Mouse (Mus musculus): ENCODE results near the gene Dynll1. TPM values are rescaled to one million over a fixed set of nuclear protein-coding genes. Genes with fewer than 3 reads are reported as not detected.

Dynll1 gene
- 357 and 367 TPM in 2 replicates for polyA plus RNA-seq (2021; fragmentation: Nextera tagmentation)
- long read RNA-seq, experiment 1, transcript Dynll1-201 (3 exons, 2,030 nt), result major isoform, 150 of 178 reads
- long read RNA-seq, experiment 1, transcript Dynll1-206 (1 exons, 2,242 nt), result minor isoform, 15 of 178 reads
- long read RNA-seq, experiment 1, transcript Dynll1-202 (2 exons, 729 nt), result minor isoform, 11 of 178 reads
- long read RNA-seq, experiment 1, partial matches to known transcripts, result 0 of 178 reads
- long read RNA-seq, experiment 1, other reads (novel, unspliced or antisense), result 2 of 178 reads
- long read RNA-seq, experiment 2, transcript Dynll1-201 (3 exons, 2,030 nt), result major isoform, 41 of 48 reads
- long read RNA-seq, experiment 2, partial matches to known transcripts, result 0 of 48 reads
- long read RNA-seq, experiment 2, other reads (novel, unspliced or antisense), result 3 of 48 reads

DNA sequence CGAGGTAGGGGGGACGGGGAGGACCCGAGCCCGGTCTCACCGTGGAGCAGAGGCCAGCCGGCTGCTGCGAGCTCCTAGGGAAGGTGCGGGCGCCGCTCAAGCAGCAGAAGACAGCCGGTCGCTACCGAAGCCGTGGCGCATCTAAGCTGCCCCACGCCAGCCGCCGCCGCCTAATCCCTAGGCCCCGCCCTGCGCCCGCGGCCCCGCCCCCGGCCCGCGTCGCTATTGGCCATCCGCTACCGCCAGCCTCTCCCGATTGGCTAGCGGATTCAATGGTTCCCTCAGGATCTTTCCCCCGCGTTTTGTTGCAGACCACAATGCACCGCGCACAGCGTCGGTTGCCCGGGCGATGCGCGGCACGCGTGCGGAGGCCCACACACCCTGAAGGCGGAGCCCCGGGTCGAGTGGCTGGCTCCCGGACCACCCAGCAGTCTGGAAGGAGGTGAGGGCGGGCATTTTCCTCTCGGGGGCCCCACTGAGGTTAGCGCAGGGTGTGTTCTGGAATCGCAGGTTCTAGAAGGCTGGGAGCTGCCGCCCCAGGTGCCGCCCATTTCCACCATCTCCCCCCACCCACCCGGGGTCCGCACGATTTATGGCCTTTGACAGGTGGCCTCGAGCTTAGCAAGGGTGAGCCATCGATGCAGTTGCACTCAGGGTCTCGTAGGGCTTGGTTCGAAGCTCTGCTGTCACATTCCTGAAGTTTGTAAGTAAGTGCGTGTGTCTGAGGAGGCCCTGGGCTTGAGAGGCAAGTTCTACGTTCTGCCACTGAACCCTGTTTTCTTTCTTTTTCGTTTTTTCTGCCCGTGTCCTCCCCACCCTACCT, at the start of gene Dynll1:
Gene Dynll1, minus strand, starts transcription at position 208 of the 823 bp plus-strand sequence.

DNA sequence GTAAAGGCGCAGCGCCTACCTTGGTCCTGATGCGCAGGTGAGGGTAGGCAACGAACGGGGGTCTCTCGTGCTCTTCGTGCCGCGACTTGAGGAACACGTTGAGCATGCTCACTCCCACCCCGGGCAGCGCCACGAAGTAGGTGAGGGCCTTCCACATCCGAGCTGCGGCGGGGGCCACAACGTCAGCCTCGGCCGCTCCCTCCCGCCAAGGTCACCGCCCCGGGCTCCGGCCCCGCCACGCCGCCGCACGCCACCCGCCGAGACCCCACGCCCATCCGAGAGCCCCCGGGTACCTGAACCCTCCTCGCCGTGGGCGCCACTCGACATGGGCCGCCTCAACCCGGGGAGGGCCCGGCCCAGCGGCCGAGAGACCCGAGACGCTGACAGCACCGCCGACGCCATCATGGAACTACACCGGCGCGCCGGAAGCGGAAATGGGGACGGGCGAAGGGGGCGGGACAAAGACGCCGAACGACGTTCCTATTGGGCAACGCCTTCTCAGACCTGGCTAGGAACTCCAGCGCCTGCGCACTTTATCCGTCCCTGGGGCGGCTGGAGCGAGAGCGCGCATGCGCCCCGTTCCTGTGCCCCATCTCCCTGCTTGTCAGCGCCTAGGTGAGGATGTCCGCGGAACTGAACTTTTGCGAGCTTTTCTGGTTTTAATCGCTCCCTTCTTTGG, 47.9 kb upstream of the Dynll1 start, which contains the start of gene Cox6a1:
Gene Cox6a1, minus strand, starts transcription at position 436 of the 679 bp plus-strand sequence.

GRCm38 (mm10) chr5:115340577-115341313, 39.9 kb upstream of the Dynll1 start, which contains the start of the genes Gatc and Triap1:
TSS of gene Gatc (minus strand) at chr5:115341178.
TSS of gene Triap1 (plus strand) at chr5:115341225.

DNA sequence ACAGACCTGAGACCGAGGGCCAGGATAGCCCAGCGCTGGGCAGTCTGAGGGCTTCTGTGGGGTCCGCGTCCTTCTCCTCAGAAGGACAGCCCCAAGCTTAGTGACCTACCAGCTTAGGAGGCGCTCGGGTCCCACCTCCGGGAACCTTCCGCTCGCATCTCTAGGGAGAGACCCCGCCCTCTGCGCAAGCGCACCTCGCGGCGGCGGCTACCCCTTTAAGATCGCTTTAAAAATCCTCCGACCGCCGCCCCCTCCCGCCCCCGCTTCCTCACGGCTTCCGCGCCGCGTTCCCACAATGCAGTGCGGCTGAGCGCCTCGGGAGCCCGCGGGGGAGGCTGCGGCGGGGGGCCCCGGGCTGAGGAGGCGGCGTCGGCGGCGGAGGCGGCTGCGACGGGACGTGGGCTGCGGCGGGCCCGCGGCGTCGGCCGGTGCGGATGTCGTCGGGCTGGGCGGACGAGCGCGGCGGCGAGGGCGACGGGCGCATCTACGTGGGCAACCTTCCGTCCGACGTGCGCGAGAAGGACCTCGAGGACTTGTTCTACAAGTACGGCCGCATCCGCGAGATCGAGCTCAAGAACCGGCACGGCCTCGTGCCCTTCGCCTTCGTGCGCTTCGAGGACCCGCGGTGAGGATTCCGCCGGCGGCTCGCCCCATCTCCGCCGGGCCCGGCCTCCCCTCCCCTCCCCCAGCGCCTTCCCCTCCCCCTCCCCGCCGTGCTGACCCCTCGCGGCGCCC, 26.2 kb upstream of the Dynll1 start, which contains the start of gene Srsf9:
Gene Srsf9, plus strand, starts transcription at position 303 of the 735 bp plus-strand sequence.

DNA sequence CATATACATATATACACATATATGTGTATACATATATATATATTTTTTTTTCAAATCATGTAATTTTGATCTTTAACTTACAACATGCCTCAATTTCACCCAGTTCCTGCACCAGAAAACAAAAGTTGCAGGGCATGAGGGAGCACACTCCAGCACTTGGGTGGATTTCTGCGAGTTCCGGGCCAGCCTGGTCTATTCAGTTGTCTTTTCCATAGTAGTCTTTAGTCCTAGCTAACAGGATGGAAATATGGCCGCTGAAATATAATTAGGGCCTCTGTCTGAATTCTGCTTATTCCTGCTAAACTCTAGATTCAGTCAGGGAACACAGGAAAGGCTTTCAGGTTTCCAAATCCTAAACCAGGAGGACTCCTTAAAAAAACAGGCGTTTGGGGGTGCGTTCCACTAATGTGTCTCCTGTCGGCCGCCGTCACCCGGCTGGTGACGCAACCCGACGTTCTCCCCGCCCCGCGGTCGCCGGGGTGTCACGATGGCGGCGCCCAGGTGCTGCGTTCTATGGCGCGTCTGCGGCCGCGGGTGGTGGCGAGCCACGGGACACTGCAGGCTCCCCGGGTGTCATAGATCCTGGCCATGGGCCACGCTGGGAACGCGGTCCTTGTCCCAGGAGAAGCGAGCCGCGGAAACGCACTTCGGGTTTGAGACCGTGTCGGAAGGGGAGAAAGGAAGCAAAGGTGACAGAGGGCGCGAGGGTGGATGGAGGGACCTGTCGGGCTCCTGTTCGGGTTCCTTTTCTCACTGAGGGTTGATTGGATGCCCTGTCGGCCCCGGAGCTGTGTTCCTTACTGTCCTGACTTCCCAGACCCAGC, 21.4 kb downstream of the Dynll1 start, which contains the start of gene Coq5:
Gene Coq5, plus strand, starts transcription at position 441 of the 824 bp plus-strand sequence.

DNA sequence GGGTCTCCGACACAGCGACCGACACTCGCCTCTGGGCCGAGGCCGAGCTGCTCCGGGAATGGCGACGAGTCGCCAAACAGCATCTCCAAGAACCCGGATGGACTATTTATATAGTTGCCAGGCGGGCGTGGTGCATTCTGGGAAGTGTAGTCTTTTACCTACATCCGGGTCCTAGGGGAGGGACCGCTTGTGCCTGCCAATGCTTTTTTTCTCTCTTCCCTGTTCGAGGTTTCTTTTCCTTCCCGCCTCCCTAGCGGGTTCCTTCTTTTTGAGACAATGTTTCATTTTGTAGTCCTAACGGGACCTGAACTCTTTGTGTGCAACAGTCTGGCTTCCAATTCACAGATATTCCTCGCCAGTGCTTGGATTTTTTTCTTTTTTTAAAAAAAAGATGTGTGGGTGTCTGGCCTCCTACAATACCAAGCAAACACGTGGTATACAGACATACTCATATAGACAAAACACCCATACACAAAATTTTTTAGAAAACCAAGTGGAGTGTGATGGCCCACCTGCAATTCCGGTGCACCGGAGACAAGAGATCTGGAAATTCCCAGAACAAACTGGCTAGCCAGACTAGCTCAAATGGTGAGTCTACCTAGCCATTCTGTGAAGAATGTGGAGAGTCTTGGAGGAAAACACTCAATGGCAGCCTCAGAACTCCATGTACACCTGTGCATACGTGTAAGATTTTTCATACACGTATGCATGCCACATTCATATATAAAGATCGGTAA, 27.8 kb downstream of the Dynll1 start, which contains the start of gene Rnf10:
Gene Rnf10, minus strand, starts transcription at position 87 of the 737 bp plus-strand sequence.

Other genes starting within 250 kb of the Dynll1 start
- gene Gm10401, start 202.7 kb downstream of the Dynll1 start, polyA plus RNA-seq (2021; fragmentation: Nextera tagmentation), result 10.3 and 10.8 TPM in 2 replicates
- 4.2 and 4.3 TPM in 2 replicates for gene Acads, start 181.7 kb downstream of the Dynll1 start, polyA plus RNA-seq (2021; fragmentation: Nextera tagmentation)
- gene Unc119b, start 166.0 kb downstream of the Dynll1 start, polyA plus RNA-seq (2021; fragmentation: Nextera tagmentation), result 17.7 and 19.2 TPM in 2 replicates
- gene Mlec, start 142.8 kb downstream of the Dynll1 start, polyA plus RNA-seq (2021; fragmentation: Nextera tagmentation), result 20.8 and 25.1 TPM in 2 replicates
- gene Cabp1, start 106.6 kb downstream of the Dynll1 start, polyA plus RNA-seq (2021; fragmentation: Nextera tagmentation), result 8.6 and 9.8 TPM in 2 replicates
- gene Pop5, start 65.2 kb downstream of the Dynll1 start, polyA plus RNA-seq (2021; fragmentation: Nextera tagmentation), result 325 and 335 TPM in 2 replicates
- 49.6 and 52.5 TPM in 2 replicates for gene Rnf10, start 28.1 kb downstream of the Dynll1 start, polyA plus RNA-seq (2021; fragmentation: Nextera tagmentation)
- gene Coq5, start 21.3 kb downstream of the Dynll1 start, polyA plus RNA-seq (2021; fragmentation: Nextera tagmentation), result 61.2 and 63.5 TPM in 2 replicates
- gene Srsf9, start 26.2 kb upstream of the Dynll1 start, polyA plus RNA-seq (2021; fragmentation: Nextera tagmentation), result 32.8 and 35.5 TPM in 2 replicates
- gene Gatc, start 40.2 kb upstream of the Dynll1 start, polyA plus RNA-seq (2021; fragmentation: Nextera tagmentation), result 19.3 and 21.7 TPM in 2 replicates
- 45.2 and 46.4 TPM in 2 replicates for gene Triap1, start 40.2 kb upstream of the Dynll1 start, polyA plus RNA-seq (2021; fragmentation: Nextera tagmentation)
- gene Cox6a1, start 48.0 kb upstream of the Dynll1 start, polyA plus RNA-seq (2021; fragmentation: Nextera tagmentation), result 2,766 and 2,985 TPM in 2 replicates
- 8.3 and 9.3 TPM in 2 replicates for gene Msi1, start 128.6 kb upstream of the Dynll1 start, polyA plus RNA-seq (2021; fragmentation: Nextera tagmentation)
- not detected in 2 replicates for gene Pla2g1b, start 165.3 kb upstream of the Dynll1 start, polyA plus RNA-seq (2021; fragmentation: Nextera tagmentation)
- gene Sirt4, start 183.7 kb upstream of the Dynll1 start, polyA plus RNA-seq (2021; fragmentation: Nextera tagmentation), result 5.8 and 6.6 TPM in 2 replicates
- 9.6 and 14.3 TPM in 2 replicates for gene Pxn, start 205.7 kb upstream of the Dynll1 start, polyA plus RNA-seq (2021; fragmentation: Nextera tagmentation)